Mouse (Mus musculus) embryo, embryonic 10.5 days (tissue): ENCODE measurements at regions not wholly inside any gene's neighbourhood (a gene's known extent, or its start where the extent isn't known, plus 50 kb on each side); places are given as distances from the start of the nearest gene placed in this dataset.

ENCODE experiments used
- DNase-seq: peaks from one replicate; pipeline ENCODE4 v3.0.0-alpha.2; 2015; ENCODE audit warnings: low spot score

DNA sequence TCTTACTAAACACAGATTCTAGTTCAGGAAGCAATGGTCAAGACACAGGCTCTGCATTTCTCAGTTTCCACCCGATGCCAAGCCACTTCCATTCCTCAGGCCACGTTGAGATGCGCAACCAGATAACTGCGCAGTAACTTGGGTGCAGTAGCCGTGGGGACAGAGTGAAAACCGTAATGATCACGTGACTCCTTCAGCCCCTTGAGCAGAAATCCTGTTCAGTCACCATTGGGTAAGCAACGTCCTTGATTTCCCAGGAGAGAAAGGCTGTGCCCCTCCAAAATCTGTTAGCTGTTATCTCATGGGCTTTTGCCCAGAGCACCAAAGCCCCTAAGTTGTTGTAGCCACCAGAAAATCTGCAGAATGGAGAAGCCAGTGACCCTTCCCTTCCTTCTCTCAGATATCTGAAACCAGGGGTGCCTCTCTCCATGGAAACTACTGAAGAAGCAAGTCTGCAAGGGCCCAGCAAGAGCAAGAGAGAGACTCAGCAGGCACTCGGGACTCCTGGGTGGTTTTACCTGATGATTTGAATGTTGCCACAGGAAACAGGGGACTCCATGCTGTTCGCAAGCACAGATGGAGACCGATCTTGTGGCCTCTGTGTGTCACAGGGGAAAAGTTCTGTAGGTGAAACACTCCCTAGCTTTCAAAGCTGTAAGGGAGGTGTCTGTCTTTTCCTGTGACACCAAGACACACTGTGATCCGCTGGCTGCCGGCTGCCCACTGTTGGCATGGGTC is 126.7 kb downstream of the Lmo4 start:
- DNase-seq = no peak

DNA sequence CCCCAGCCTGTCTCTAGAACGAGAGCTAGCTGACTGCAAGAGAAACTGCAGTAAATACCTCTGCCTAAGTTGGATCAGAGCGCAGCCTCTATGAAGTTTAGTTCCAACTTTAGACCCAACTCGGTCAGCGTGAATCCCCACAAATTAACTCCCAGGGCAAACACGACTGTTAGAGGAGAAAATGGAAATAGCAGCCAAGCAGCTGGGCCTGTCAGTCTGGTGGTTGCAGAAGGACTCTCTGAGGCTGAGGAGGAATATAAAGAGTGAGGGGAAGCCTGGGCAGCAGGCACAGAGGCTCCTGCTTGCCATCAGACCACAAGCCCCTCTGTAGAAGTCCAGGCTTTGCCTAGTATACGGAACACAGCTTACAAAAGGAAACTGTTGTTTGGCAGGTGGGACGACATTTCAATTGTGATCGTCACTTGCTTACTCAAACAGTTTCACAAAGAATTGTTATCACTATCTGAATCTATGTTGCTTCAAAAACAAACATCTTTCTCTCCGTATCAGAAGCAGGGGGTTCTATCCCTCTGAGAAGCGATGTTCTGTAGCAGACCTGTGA is 135.0 kb downstream of the Lmo4 start:
- no peak for DNase-seq

DNA sequence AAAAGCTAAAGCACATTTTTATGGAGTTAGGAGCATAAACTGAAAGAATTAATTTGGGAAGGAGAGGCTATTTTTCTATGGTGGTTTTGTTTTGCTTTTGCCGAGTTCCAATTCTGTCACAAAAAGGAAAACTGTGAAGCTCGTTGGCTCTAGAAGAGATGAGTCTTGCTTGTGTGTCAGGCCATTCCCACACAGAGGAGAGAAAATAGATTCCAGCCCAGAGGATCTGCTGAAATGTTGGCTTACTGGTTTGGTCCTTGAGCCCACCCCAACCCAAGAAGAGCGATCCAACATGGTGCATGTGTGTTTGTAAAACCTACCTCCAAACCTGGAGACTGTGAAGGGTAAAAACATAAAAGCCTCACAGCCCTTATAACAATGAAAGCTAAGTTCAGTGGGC is 138.0 kb downstream of the Lmo4 start:
- DNase-seq = no peak

GRCm38 (mm10) chr3:144058106-144058505 is 146.9 kb downstream of the Lmo4 start:
- DNase-seq = no peak

DNA sequence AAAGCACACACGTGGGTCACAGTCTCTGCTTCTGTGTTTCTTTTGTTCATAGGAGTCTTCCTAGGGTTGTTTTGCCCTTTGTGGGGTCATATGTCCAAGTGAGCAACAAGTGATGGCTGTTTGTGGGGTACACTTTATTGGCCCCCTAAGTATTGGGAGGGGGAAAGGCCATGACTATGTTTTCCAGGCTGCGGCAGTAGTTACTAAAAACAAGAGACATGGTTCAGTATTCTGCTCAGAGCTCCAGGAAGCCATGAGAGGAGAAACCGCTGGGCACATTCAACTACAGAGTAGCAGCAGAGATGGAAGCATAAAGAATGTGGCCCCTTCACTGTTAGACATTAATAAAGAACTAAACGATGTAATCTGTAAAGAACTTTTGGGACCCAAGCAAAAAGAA is 154.7 kb downstream of the Lmo4 start:
- no peak for DNase-seq

DNA sequence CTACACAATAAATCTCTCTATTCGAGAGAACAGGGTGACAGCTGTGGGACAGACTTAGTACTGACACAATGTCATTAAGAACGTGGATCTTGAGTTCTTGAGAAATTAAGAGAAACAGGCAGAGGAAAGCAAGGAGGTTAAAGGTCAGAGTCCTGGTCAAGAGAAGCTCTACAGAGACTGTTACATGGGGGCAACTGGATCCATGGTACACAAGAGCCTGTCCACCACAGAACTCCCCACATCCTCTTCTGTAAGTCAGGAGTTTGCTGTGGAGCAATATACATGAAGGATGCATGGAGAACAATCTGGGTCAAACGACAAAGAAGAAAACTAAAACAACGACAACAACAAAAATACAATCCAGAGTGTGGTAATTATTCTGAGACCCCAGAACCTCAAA is 155.8 kb downstream of the Lmo4 start:
- peak; percentile 9 for DNase-seq

GRCm38 (mm10) chr3:144044366-144044765 is 160.7 kb downstream of the Lmo4 start:
- DNase-seq = no peak

GRCm38 (mm10) chr3:144041788-144042187 is 163.2 kb downstream of the Lmo4 start:
- DNase-seq = no peak

DNA sequence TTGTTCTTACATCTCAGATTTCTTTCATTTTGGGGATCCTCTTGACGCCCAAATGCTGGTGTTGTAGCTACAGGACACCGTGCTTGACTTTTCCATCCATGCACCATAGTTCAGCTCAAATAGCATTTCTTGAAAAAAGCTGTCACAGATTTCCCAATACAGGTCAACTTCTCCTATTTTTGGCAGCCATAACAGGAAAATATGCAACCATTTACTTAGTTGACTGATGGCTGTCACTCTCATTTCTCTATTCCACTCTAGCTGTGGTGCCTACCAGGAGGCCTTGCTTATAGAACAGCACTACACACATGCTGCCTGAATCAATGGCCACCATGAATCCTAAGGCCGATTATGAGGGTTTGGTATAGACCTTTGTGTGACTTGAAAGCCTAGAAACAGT is 165.5 kb downstream of the Lmo4 start:
- DNase-seq = no peak

DNA sequence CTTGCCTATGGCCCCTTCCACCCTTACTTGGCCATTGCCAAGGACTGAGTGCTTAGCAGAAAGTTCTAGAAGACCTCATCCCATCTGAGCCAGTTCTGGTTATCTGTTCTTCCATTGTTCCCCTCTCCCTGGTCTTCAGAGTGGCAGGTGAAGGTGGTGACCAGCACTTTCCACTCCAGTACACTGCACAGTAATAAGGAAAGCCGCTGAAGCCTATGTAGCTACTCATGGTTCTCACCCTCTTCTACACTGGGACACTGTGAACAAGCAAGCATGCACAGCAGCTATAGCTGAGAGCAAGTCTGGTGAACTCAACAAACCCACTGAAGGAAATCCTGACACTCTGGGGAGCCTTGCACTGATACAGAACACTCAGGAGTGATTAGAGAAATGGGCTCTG is 175.4 kb downstream of the Lmo4 start:
- DNase-seq = no peak

DNA sequence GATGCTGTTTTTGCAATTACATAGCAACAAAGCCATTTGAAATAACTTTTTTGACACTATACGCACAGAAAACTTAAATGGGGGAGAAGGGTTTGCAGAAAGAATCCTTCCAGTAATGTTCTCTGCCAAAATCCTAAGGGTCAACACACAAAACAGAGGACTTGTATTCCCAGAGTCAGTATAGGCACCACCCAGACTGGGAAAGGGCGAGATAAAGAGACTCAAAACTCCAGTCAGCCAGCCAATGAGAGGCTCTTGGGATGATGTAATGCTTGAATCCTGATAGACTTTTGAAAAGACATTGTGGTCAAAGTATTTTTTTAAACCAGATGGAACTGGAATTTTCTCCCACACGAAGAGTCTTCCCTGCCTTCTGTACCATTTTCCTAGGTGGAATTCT is 175.9 kb downstream of the Lmo4 start:
- no peak for DNase-seq

DNA sequence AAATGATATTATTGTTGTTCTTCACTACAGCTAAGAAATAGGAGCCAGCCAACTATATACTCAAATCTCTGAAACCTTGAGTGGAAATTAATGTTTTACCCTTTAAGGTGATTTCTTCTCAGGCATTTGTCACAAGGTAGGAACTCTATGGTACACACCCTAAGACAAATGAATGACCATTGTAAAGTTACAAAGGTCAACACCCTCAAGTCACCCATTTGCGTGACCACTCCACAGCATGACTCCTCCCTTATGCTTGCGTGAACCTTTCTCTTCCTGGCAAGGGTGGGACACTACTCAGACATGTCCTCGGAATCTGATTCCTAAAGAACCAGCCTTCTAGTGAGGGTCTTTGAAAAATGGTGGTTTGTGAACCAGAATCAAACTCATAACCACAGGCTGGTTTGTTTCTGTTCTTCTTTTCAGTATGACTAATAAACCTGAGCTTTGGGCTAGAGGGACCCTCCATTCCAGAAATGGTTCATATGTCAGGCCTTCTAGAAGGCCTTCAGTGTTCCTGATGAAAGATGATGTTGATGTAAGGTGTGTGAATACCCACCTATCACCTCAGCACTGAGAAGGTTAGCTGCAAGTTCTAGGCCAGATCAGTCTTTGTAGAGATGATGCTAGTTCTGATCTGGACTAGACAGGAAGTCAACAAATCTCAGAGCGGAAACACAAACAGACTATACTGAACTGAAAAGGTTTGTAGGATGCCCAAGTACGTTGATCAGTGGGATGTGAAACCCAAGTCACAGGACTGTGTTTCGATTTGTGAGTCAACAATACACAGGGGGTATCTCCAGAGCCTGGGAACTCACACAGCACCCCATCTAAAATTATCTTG is 177.7 kb downstream of the Lmo4 start:
- no peak for DNase-seq

- peak; percentile 36 for DNase-seq
Measured at GRCm38 (mm10) chr3:144025451-144026125, 179.4 kb downstream of the Lmo4 start.

GRCm38 (mm10) chr3:144024216-144024615 is 180.8 kb downstream of the Lmo4 start:
- DNase-seq = no peak

- DNase-seq = no peak
Measured at GRCm38 (mm10) chr3:144023058-144023457, 182.0 kb downstream of the Lmo4 start.

GRCm38 (mm10) chr3:144021969-144022368 is 183.1 kb downstream of the Lmo4 start:
- no peak for DNase-seq

GRCm38 (mm10) chr3:144020189-144020940 is 184.7 kb downstream of the Lmo4 start:
- DNase-seq = no peak

DNA sequence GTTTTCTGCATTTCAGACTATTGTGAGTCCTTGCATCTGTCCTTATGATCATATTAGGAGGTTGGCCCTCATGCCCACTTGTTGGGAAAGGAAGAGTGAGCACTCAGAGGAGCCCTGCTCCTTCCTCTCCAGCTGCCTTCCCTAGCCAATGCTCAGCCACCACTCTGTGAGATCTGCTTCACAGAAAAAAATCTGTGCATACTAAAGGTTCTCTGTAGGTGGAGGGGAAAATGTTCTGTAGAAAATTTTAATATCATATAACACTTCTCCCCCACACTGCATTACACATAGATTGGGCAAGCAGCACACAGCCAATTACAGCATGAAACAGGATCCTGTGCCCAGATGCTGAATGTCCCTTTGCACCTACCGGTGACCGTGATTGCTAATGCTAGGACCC is 185.7 kb downstream of the Lmo4 start:
- no peak for DNase-seq

GRCm38 (mm10) chr3:144018559-144018958 is 186.5 kb downstream of the Lmo4 start:
- DNase-seq = no peak

GRCm38 (mm10) chr3:144015236-144015635 is 189.8 kb downstream of the Lmo4 start:
- DNase-seq = no peak

DNA sequence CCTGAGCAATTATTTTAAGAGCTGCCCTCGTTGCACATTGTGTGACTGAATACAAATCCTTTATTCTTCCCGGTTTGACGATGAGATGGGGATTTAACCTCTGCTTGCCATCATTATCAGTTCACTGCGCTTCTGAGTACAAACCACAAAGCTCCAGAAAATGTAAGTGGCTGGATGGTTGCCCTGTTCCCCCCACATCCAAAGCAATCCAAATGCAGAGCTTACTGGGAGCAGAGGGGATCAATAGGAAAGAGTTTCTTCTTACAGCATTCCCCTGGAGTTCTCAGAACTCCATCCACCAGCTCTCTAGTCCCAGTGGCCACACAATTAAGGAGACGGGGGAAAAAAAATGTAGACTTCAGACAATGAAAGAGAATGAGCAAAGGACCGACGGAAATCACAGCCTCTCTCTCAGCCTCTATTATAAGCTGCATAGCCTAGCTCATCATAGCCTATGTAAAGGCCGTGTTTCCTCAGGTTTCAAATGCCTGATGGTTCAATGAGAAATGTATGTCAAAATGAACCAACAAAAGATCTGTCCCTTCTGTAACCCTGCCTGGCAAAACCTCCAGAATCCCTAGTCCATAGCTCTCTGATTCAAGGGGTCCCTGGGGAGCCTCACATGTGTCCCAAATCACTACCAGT is 191.4 kb downstream of the Lmo4 start:
- no peak for DNase-seq
